Mouse (Mus musculus): ENCODE results near the gene Polr3e.

- no peak for TF ChIP-seq EP300 (optimal IDR thresholded peaks at IDR 0.05)
- no peak for TF ChIP-seq CTCF (IDR thresholded peaks at IDR 0.05; ENCODE audit: low read depth)
Measured at GRCm38 (mm10) chr7:120882674-120883073, 34.9 kb upstream of the Polr3e start.

Measured in stomach, postnatal 0 days (tissue).